ENCODE assay signal across 12 mouse cellular contexts in genomic region chr8:106944756-106945155, GRCm38 (mm10). TPM values are rescaled to one million over a fixed set of nuclear protein-coding genes. Genes with fewer than 3 reads are reported as not detected.
DNase-seq lines count a peak whose midpoint lies in the region; ATAC-seq and TF ChIP-seq lines count a peak whose summit lies in the region.
"Had no signal": no experiment of that assay in that cellular context is flagged by ENCODE, and none has a peak within 500 bp of the region (broad histone marks: within the 10 kb centered on the region; RNA-seq: fewer than 3 reads in every experiment).

No protein-coding gene starts in this region.

- no peaks in the 10 kb centered on the region for H3K36me3 ChIP-seq in kidney, embryonic 16.5 days (ENCODE audit: insufficient read depth, low read length)
- no peaks in the 10 kb centered on the region for H3K36me3 ChIP-seq in intestine, embryonic 15.5 days
- H3K36me3 ChIP-seq: liver, embryonic 12.5 days had no signal

- no peak overlapping the region for H3K9ac ChIP-seq in kidney, embryonic 16.5 days (replicated peaks; ENCODE audit: low read length)
- no peak overlapping the region for H3K9ac ChIP-seq in intestine, embryonic 15.5 days
- H3K9ac ChIP-seq: liver, embryonic 12.5 days had no signal

- H3K4me3 ChIP-seq in kidney, embryonic 16.5 days (ENCODE audit: low read length) = no peak overlapping the region
- no peak overlapping the region for H3K4me3 ChIP-seq in intestine, embryonic 15.5 days (replicated peaks)
- H3K4me3 ChIP-seq: liver, embryonic 12.5 days; midbrain, embryonic 10.5 days had no signal

- ATAC-seq in kidney, embryonic 16.5 days (ENCODE audit: low FRiP score, low TSS enrichment) = no peak
- no peak for ATAC-seq in intestine, embryonic 15.5 days
- ATAC-seq: liver, embryonic 12.5 days had no signal

- TF ChIP-seq CTCF in brain, embryonic 14.5 days (IDR thresholded peaks at IDR 0.05; ENCODE audit: borderline replicate concordance, extremely low read depth, insufficient read depth, insufficient read length) = no peak

- H3K27me3 ChIP-seq in kidney, embryonic 16.5 days (ENCODE audit: insufficient read depth, low read length) = no peaks in the 10 kb centered on the region
- no peaks in the 10 kb centered on the region for H3K27me3 ChIP-seq in intestine, embryonic 15.5 days (replicated peaks)
- H3K27me3 ChIP-seq: liver, embryonic 12.5 days had no signal

- TF ChIP-seq POLR2A in brain, embryonic 14.5 days (IDR thresholded peaks at IDR 0.05; ENCODE audit: borderline replicate concordance, extremely low read depth, insufficient read depth, insufficient read length, poor library complexity, severe bottlenecking) = no peak

- no peaks in the 10 kb centered on the region for H3K9me3 ChIP-seq in kidney, embryonic 16.5 days (ENCODE audit: low read length)
- no peaks in the 10 kb centered on the region for H3K9me3 ChIP-seq in intestine, embryonic 15.5 days
- H3K9me3 ChIP-seq: liver, embryonic 12.5 days; midbrain, embryonic 10.5 days had no signal

- peak; percentile 44 for DNase-seq in kidney, postnatal 14 days
- peak; percentile 22 for DNase-seq in brain, embryonic 14.5 days (ENCODE audit: low read depth)
- peak; percentile 13 to 34 for DNase-seq in gastrocnemius, adult 8-10 months (ENCODE audit: low spot score in 2 of 2)
- DNase-seq in heart, postnatal 25 days (ENCODE audit: low spot score) = peak; percentile 68
- no peak for DNase-seq in right cerebral cortex, postnatal 4 days
- DNase-seq in spleen, adult 12 weeks (ENCODE audit: low spot score) = no peak
- DNase-seq: cerebellum, postnatal 10 days; kidney, adult 11 months had no signal

- peaks cover 9% of the 10 kb centered on the region; the same call in 1 of the 2 replicates for H3K4me1 ChIP-seq in kidney, embryonic 16.5 days (ENCODE audit: insufficient read depth, low read length)
- 0 out of 2 replicates have a peak, but pooled peaks cover 5% of the 10 kb centered on the region for H3K4me1 ChIP-seq in intestine, embryonic 15.5 days (replicated peaks)
- H3K4me1 ChIP-seq: midbrain, embryonic 10.5 days had no signal

- intact Hi-C loops in heart, postnatal 25 days (cut with DNase I) = no loop called here

- H3K4me2 ChIP-seq in kidney, embryonic 16.5 days (replicated peaks; ENCODE audit: low read depth, low read length) = no peak overlapping the region
- H3K4me2 ChIP-seq in intestine, embryonic 15.5 days (replicated peaks) = no peak overlapping the region
- H3K4me2 ChIP-seq: liver, embryonic 12.5 days had no signal

- WGBS in kidney, embryonic 16.5 days = 49% methylated on average over 3 of the region's 3 CpGs
- 62% methylated on average over 3 of the region's 3 CpGs for WGBS in intestine, embryonic 15.5 days

- H3K27ac ChIP-seq in kidney, embryonic 16.5 days (ENCODE audit: low read length) = no peak overlapping the region
- no peak overlapping the region for H3K27ac ChIP-seq in intestine, embryonic 15.5 days
- H3K27ac ChIP-seq: liver, embryonic 12.5 days; midbrain, embryonic 10.5 days had no signal

RNA-seq across cellular contexts. Expression of gene Sntb2, which starts 9.2 kb away (rescaled TPM):
- polyA plus RNA-seq in kidney, embryonic 16.5 days (2015; fragmentation: Nextera tagmentation; extraction: Ambion mirVana) = 12.2 and 15.9 TPM in 2 replicates
- polyA plus RNA-seq in brain, embryonic 14.5 days (2012; rRNA removed) = 4.0 and 5.7 TPM in 2 replicates
- total RNA-seq in gastrocnemius, adult 8-10 months (2022) = 1 to 10 TPM; 2.4 to 3.9 (median 3.7) TPM
- total RNA-seq in heart, postnatal 25 days (2021) = 10 to 100 TPM; 12.9 to 13.0 TPM
- 11.3 and 11.4 TPM in 2 replicates for polyA plus RNA-seq in intestine, embryonic 15.5 days (2015; fragmentation: Nextera tagmentation; extraction: Ambion mirVana)

RNA-seq across cellular contexts. Expression of gene Utp4, which starts 51.3 kb away (rescaled TPM):
- 84.3 and 91.4 TPM in 2 replicates for polyA plus RNA-seq in kidney, embryonic 16.5 days (2015; fragmentation: Nextera tagmentation; extraction: Ambion mirVana)
- polyA plus RNA-seq in brain, embryonic 14.5 days (2012; rRNA removed) = 32.4 and 40.2 TPM in 2 replicates
- 10 to 100 TPM; 21.7 to 26.7 (median 25.3) TPM for total RNA-seq in gastrocnemius, adult 8-10 months (2022)
- total RNA-seq in heart, postnatal 25 days (2021) = 10 to 100 TPM; 17.7 to 19.1 TPM
- 67.1 and 71.1 TPM in 2 replicates for polyA plus RNA-seq in intestine, embryonic 15.5 days (2015; fragmentation: Nextera tagmentation; extraction: Ambion mirVana)

Comparison
In these comparisons a context has a peak if more than half of its experiments do, and no peak if none do; other contexts are left out.
1. DNase-seq: peak in kidney, postnatal 14 days (single experiment), brain, embryonic 14.5 days (single experiment), gastrocnemius, adult 8-10 months (2 of 2) and heart, postnatal 25 days (single experiment); none in right cerebral cortex, postnatal 4 days (single experiment) and spleen, adult 12 weeks (single experiment).